Mouse (Mus musculus) heart, embryonic 15.5 days (tissue): ENCODE results near the gene Amdhd1. TPM values are rescaled to one million over a fixed set of nuclear protein-coding genes. Genes with fewer than 3 reads are reported as not detected.
"Not testable (repeated sequence)": the region's sequence is repeated elsewhere in the genome, so short reads cannot be mapped to it uniquely, and the experiment has no call there.

Experiments
- ATAC-seq: fragments of 200-750 bp; cut with Nextera tagmentation; replicated peaks from 2 replicates; pipeline ENCODE4 v1.8.0; 2017; ENCODE audit warnings: low read depth, moderate TSS enrichment; ENCODE audit not compliant: insufficient number of reproducible peaks, insufficient read depth, low FRiP score
- H3K27ac ChIP-seq: fragments of 300-500 bp; sonication (generic); 2 replicates; pipeline ENCODE4 v1.5.1; 2015; ENCODE audit warnings: mild to moderate bottlenecking, inconsistent platforms
- H3K27me3 ChIP-seq: fragments of 300-500 bp; sonication (generic); 2 replicates; pipeline ENCODE4 v1.6.1; 2015; ENCODE audit warnings: inconsistent platforms
- H3K36me3 ChIP-seq: fragments of 300-500 bp; sonication (generic); 2 replicates; pipeline ENCODE4 v1.6.1; 2015; ENCODE audit warnings: mild to moderate bottlenecking, inconsistent platforms
- H3K4me1 ChIP-seq: fragments of 300-500 bp; sonication (generic); replicated peaks from 2 replicates; pipeline ENCODE4 v1.6.1; 2015; ENCODE audit warnings: inconsistent platforms
- H3K4me2 ChIP-seq: fragments of 300-500 bp; sonication (generic); 2 replicates; pipeline ENCODE4 v1.6.1; 2015; ENCODE audit warnings: inconsistent platforms, mild to moderate bottlenecking, moderate library complexity
- H3K4me3 ChIP-seq: fragments of 300-500 bp; sonication (generic); 2 replicates; pipeline ENCODE4 v1.5.1; 2015; ENCODE audit warnings: mild to moderate bottlenecking, inconsistent platforms
- H3K9ac ChIP-seq: fragments of 300-500 bp; sonication (generic); 2 replicates; pipeline ENCODE4 v1.6.1; 2015; ENCODE audit warnings: mild to moderate bottlenecking, inconsistent platforms
- H3K9me3 ChIP-seq: fragments of 300-500 bp; sonication (generic); replicated peaks from 2 replicates; pipeline ENCODE4 v1.6.1; 2016; ENCODE audit warnings: inconsistent platforms
- WGBS: fragments of 180-500 bp; shearing (Covaris S2); methylation state at CpG from one replicate; pipeline ENCODE4 v1.1.7; 2015; ENCODE audit warnings: mixed read lengths; 5-methylcytosine and 5-hydroxymethylcytosine counted together
- polyA plus RNA-seq: library from polyadenylated mRNA; unstranded; fragments of >200 nt; fragmentation: Nextera tagmentation; extraction: Ambion mirVana; gene quantifications from 2 replicates; pipeline ENCODE4 v1.2.1, GENCODE M21; 2015

The Amdhd1 gene
- polyA plus RNA-seq, 1 experiment from 2014 or later: 0.28 TPM

- Histone ChIP-seq H3K27me3 (no peaks in the 10 kb centered on the region), H3K9me3 (no peaks in the 10 kb centered on the region), H3K27ac (no peak overlapping the region), H3K9ac (no peak overlapping the region), H3K4me2 (no peak overlapping the region), H3K4me1 (no peaks in the 10 kb centered on the region), H3K36me3 (no peaks in the 10 kb centered on the region), H3K4me3 (no peak overlapping the region)
- WGBS: 48% methylated on average over 9 of the region's 9 CpGs
- ATAC-seq: no peak
These were observed 20.0 kb upstream of the Amdhd1 start for GRCm38 (mm10) chr10:93559786-93560185.

DNA sequence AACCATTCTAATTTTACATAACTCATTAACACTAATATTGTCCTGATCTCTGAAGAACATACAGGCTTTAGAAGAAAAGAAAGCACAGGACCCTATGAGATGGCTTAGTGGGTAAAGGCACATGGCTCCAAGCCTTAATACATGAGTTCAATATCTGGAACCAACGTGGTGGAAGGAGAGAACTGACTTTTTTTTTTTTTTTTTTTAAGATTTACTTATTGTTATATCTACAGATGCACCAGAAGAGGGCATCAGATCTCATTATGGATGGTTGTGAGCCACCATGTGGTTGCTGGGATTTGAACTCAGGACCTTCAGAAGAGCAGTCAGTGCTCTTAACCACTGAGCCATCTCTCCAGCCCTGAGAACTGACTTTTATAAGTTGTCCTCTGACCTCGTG lies 18.1 kb upstream of the Amdhd1 start:
- H3K4me2 ChIP-seq, H3K4me3 ChIP-seq, H3K27ac ChIP-seq, ATAC-seq, H3K27me3 ChIP-seq, H3K9me3 ChIP-seq, H3K4me1 ChIP-seq, H3K36me3 ChIP-seq, H3K9ac ChIP-seq: not testable (repeated sequence)
- WGBS: 72% methylated on average over 2 of the region's 2 CpGs

- no peak overlapping the region for H3K4me2 ChIP-seq
- H3K9me3 ChIP-seq: no peaks in the 10 kb centered on the region
- H3K9ac ChIP-seq: no peak overlapping the region
- H3K4me3 ChIP-seq: no peak overlapping the region
- no peaks in the 10 kb centered on the region for H3K36me3 ChIP-seq
- no peak for ATAC-seq
- no peak overlapping the region for H3K27ac ChIP-seq
- no peaks in the 10 kb centered on the region for H3K4me1 ChIP-seq
- no peaks in the 10 kb centered on the region for H3K27me3 ChIP-seq
- WGBS: 78% methylated on average over 8 of the region's 8 CpGs
These were observed 12.8 kb upstream of the Amdhd1 start for GRCm38 (mm10) chr10:93552596-93552995.

- Histone ChIP-seq H3K9ac (no peak overlapping the region), H3K4me1 (no peaks in the 10 kb centered on the region), H3K4me2 (no peak overlapping the region), H3K4me3 (no peak overlapping the region), H3K27me3 (no peaks in the 10 kb centered on the region), H3K36me3 (no peaks in the 10 kb centered on the region), H3K9me3 (no peaks in the 10 kb centered on the region), H3K27ac (no peak overlapping the region)
- 76% methylated on average over 10 of the region's 10 CpGs for WGBS
- ATAC-seq: no peak
These were observed 10.0 kb upstream of the Amdhd1 start for GRCm38 (mm10) chr10:93549821-93550220.

GRCm38 (mm10) chr10:93548991-93549390 lies 9.2 kb upstream of the Amdhd1 start:
- no peaks in the 10 kb centered on the region for H3K36me3 ChIP-seq
- 11% methylated on average over 7 of the region's 7 CpGs for WGBS
- no peak overlapping the region for H3K4me3 ChIP-seq
- H3K4me2 ChIP-seq: no peak overlapping the region
- H3K4me1 ChIP-seq: no peaks in the 10 kb centered on the region
- peak; percentile 35; the same call in 1 of the 2 replicates for ATAC-seq
- no peaks in the 10 kb centered on the region for H3K9me3 ChIP-seq
- H3K9ac ChIP-seq: no peak overlapping the region
- no peak overlapping the region for H3K27ac ChIP-seq
- H3K27me3 ChIP-seq: no peaks in the 10 kb centered on the region

DNA sequence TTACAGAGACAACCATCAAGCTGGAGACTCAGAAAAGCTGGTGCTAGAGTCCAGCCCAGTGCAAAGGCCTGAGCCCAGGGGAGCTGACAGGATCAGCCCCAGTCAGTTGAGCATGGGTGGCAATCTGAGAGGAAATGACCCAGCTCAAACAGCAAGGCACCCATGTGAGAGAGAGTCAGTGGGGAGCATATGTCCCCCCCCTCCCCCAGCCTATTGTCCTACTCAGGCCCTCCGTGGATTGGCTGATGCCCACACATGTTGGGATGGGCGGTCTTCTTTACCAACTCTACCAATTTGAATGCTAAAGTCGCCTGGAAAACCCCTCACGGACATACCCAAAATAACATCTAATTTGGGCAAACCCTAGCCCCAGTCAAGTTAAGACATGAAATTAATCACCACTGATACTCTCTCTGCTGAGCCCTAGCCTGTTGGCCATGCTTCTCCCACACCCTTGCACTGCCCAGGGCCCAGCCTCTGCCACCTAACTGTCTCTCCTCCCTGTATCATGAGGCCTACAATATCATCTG lies 8.0 kb upstream of the Amdhd1 start:
- Histone ChIP-seq H3K27ac (no peak overlapping the region), H3K36me3 (no peaks in the 10 kb centered on the region), H3K27me3 (no peaks in the 10 kb centered on the region), H3K4me3 (no peak overlapping the region), H3K4me2 (no peak overlapping the region), H3K9me3 (no peaks in the 10 kb centered on the region), H3K9ac (no peak overlapping the region), H3K4me1 (no peaks in the 10 kb centered on the region)
- 91% methylated on average over 4 of the region's 4 CpGs for WGBS
- ATAC-seq: no peak

DNA sequence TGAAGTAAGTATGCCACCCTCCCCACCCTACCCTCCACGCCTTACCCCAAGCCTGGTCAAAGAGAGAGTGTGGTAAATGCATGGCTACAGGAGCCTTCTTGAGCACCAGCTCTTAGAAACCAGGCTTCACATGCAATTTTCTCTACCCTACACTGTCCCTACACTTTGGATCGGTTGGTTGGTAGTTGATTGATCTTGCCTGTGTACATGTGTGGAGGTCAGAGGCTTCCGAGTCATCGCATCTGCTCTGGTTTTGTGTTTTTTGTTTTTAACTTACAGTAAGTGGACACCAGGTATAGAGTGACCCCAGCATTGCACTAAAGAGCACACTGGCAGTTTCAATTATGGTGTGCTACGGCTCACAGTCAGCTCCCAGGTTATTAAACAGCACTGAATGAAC lies 4.3 kb upstream of the Amdhd1 start:
- WGBS: 83% methylated on average over 5 of the region's 5 CpGs

GRCm38 (mm10) chr10:93543176-93543575 lies 3.3 kb upstream of the Amdhd1 start:
- H3K4me3 ChIP-seq: no peak overlapping the region
- H3K27me3 ChIP-seq: peaks cover 5% of the 10 kb centered on the region; the same call in 1 of the 2 replicates
- no peaks in the 10 kb centered on the region for H3K36me3 ChIP-seq
- peaks cover 11% of the 10 kb centered on the region for H3K4me1 ChIP-seq
- H3K9me3 ChIP-seq: no peaks in the 10 kb centered on the region
- 71% methylated on average over 6 of the region's 6 CpGs for WGBS
- no peak overlapping the region for H3K9ac ChIP-seq
- no peak for ATAC-seq
- no peak overlapping the region for H3K4me2 ChIP-seq
- no peak overlapping the region for H3K27ac ChIP-seq

More for the DNA sequence above, 4.3 kb upstream of the Amdhd1 start:
- Histone ChIP-seq H3K4me3 (no peak overlapping the region), H3K4me1 (peaks cover 11% of the 10 kb centered on the region), H3K9me3 (no peaks in the 10 kb centered on the region), H3K27me3 (no peaks in the 10 kb centered on the region), H3K27ac (no peak overlapping the region), H3K9ac (no peak overlapping the region), H3K36me3 (no peaks in the 10 kb centered on the region), H3K4me2 (no peak overlapping the region)
- ATAC-seq: no peak

DNA sequence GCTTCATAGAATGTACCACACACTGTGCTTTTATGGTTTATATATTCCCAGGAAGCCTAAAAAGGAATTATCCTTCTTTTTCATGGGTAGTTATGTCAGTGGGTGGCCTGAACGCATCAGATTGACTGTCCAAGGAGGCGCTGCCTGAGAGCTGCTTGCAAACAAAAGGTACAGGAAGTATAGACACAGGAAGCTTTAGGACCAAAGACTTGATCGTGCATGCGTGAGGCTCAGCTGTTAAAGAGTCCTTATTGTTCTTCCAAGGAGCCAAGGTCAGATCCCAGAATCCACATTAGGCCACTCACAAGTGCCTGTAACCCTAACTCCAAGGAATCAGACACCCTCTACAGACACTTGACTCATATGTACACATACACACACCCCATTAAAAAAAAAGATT lies 2.5 kb upstream of the Amdhd1 start:
- 65% methylated on average over 4 of the region's 4 CpGs for WGBS
- no peak overlapping the region for H3K4me3 ChIP-seq
- H3K9me3 ChIP-seq: no peaks in the 10 kb centered on the region
- peaks cover 11% of the 10 kb centered on the region for H3K4me1 ChIP-seq
- ATAC-seq: no peak
- peaks cover 9% of the 10 kb centered on the region; the same call in 1 of the 2 replicates for H3K27me3 ChIP-seq
- H3K27ac ChIP-seq: no peak overlapping the region
- no peak overlapping the region for H3K9ac ChIP-seq
- H3K36me3 ChIP-seq: no peaks in the 10 kb centered on the region
- H3K4me2 ChIP-seq: no peak overlapping the region

- peaks cover 11% of the 10 kb centered on the region for H3K4me1 ChIP-seq
- no peak overlapping the region for H3K4me3 ChIP-seq
- H3K4me2 ChIP-seq: no peak overlapping the region
- peaks cover 9% of the 10 kb centered on the region; the same call in 1 of the 2 replicates for H3K27me3 ChIP-seq
- WGBS: 65% methylated on average over 1 of the region's 1 CpGs
- H3K27ac ChIP-seq: no peak overlapping the region
- H3K9me3 ChIP-seq: no peaks in the 10 kb centered on the region
- ATAC-seq: no peak
- no peaks in the 10 kb centered on the region for H3K36me3 ChIP-seq
- H3K9ac ChIP-seq: no peak overlapping the region
These were observed 1.8 kb upstream of the Amdhd1 start for GRCm38 (mm10) chr10:93541585-93541984.

GRCm38 (mm10) chr10:93540431-93541210 lies 788 bp upstream of the Amdhd1 start, which contains the start of gene Ccdc38:
Ccdc38 (plus strand) TSS chr10:93540632.
- Histone ChIP-seq H3K9ac (peak within 1 kb of the TSS; percentile 31), H3K4me1 (peaks cover 11% of the 10 kb centered on the region)
- 0 out of 2 replicates have a peak, but pooled peaks have one; percentile 9 for ATAC-seq

DNA sequence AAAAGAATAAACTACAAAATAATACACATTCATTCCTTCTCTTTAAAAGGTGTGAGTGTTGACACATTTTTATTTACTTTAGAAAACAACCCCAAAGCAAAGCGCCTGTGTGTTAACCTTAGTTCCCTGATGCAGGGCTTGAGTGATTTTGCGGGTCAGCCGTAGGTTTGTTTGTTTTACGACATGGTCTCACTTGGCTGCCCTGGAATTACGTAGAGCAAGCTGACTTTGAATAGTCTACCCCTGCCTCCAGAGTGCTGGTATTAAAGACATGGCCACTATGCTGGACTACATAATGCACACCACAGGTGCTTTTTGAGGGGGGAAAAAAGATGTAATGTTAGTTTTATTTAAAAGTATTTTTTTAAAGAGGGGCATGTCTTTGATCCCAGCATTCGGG lies 1.0 kb downstream of the Amdhd1 start:
- WGBS: 70% methylated on average over 6 of the region's 6 CpGs
- Histone ChIP-seq H3K4me3 (no peak overlapping the region), H3K9ac (no peak overlapping the region), H3K27ac (no peak overlapping the region), H3K9me3 (no peaks in the 10 kb centered on the region), H3K4me1 (peaks cover 14% of the 10 kb centered on the region), H3K36me3 (no peaks in the 10 kb centered on the region), H3K4me2 (no peak overlapping the region), H3K27me3 (peaks cover 28% of the 10 kb centered on the region)
- ATAC-seq: no peak

More at GRCm38 (mm10) chr10:93540431-93541210, 788 bp upstream of the Amdhd1 start, which contains the start of gene Ccdc38:
- Histone ChIP-seq H3K27me3 (peaks cover 15% of the 10 kb centered on the region), H3K36me3 (no peaks in the 10 kb centered on the region), H3K27ac (no peak within 1 kb of the TSS), H3K4me3 (peak within 1 kb of the TSS; percentile 46), H3K9me3 (no peaks in the 10 kb centered on the region), H3K4me2 (peak within 1 kb of the TSS; percentile 75)
- 47% methylated on average over 17 of the region's 17 CpGs for WGBS
